Mouse (Mus musculus) liver, embryonic 14.5 days (tissue): ENCODE data around the gene Pdzk1ip1. TPM values are rescaled to one million over a fixed set of nuclear protein-coding genes. Genes with fewer than 3 reads are reported as not detected.

ENCODE experiments used
- ATAC-seq: fragments of 200-750 bp; cut with Nextera tagmentation; 2 replicates; pipeline ENCODE4 v1.8.0; 2017; ENCODE audit warnings: moderate number of reproducible peaks, mild to moderate bottlenecking, moderate library complexity; ENCODE audit not compliant: insufficient read depth
- DNase-seq, 3 experiments: peaks; one replicate each; pipeline ENCODE4 v3.0.0-alpha.2; 2012 to 2013; ENCODE audit warnings: low read depth in 3 of 3, low spot score in 3 of 3
- H3K27ac ChIP-seq: fragments of 300-500 bp; sonication (generic); 2 replicates; pipeline ENCODE4 v1.5.1; 2014; ENCODE audit warnings: moderate library complexity, mild to moderate bottlenecking, control low read depth, inconsistent platforms
- H3K27me3 ChIP-seq: fragments of 300-500 bp; sonication (generic); 2 replicates; pipeline ENCODE4 v1.6.1; 2014; ENCODE audit warnings: mild to moderate bottlenecking, low read length, moderate library complexity; ENCODE audit not compliant: control insufficient read depth, insufficient read depth
- H3K36me3 ChIP-seq: fragments of 300-500 bp; sonication (generic); replicated peaks from 2 replicates; pipeline ENCODE4 v1.6.1; 2014; ENCODE audit warnings: low read depth; ENCODE audit not compliant: control insufficient read depth, insufficient read depth
- H3K4me1 ChIP-seq, 2 experiments: fragments of 200-500 bp in 1 of 2; fragments of 300-500 bp in 1 of 2; sonication (generic) in 1 of 2; replicated peaks; 2 replicates each; pipeline ENCODE4 v1.6.1; 2012 to 2014; ENCODE audit warnings: antibody characterized with exemption in 1 of 2, inconsistent platforms in 1 of 2, low read length in 1 of 2; ENCODE audit not compliant: control insufficient read depth in 2 of 2, insufficient read depth in 2 of 2
- H3K4me2 ChIP-seq: fragments of 300-500 bp; sonication (generic); 2 replicates; pipeline ENCODE4 v1.6.1; 2014; ENCODE audit warnings: low read depth, mild to moderate bottlenecking, control low read depth, moderate library complexity
- H3K4me3 ChIP-seq, 2 experiments: fragments of 200-500 bp in 1 of 2; fragments of 300-500 bp in 1 of 2; sonication (generic) in 1 of 2; 2 replicates each; pipeline ENCODE4 v1.5.1; 2012 to 2014; ENCODE audit warnings: low read depth in 2 of 2, low read length in 2 of 2, mild to moderate bottlenecking in 2 of 2, control low read depth in 1 of 2, inconsistent platforms in 1 of 2, moderate library complexity in 1 of 2; ENCODE audit not compliant: insufficient read depth in 1 of 2
- H3K9ac ChIP-seq: fragments of 300-500 bp; sonication (generic); replicated peaks from 2 replicates; pipeline ENCODE4 v1.6.1; 2014; ENCODE audit warnings: mild to moderate bottlenecking, control low read depth, moderate library complexity
- H3K9me3 ChIP-seq: fragments of 300-500 bp; sonication (generic); 2 replicates; pipeline ENCODE4 v1.6.1; 2016; ENCODE audit warnings: low read length, mixed read lengths; ENCODE audit not compliant: control insufficient read depth
- CTCF ChIP-seq: IDR thresholded peaks from 2 replicates; pipeline ENCODE4 v1.5.1; 2016; ENCODE audit warnings: antibody characterized with exemption, low read depth, control low read depth
- EP300 ChIP-seq: IDR thresholded peaks from 2 replicates; pipeline ENCODE4 v1.6.1; 2016; ENCODE audit warnings: antibody characterized with exemption, low read depth
- WGBS: fragments of 180-500 bp; shearing (Covaris S2); extraction: QIAGEN DNeasy Blood & Tissue Kit; methylation state at CpG from one replicate; pipeline ENCODE4 v1.1.7; 2014; ENCODE audit not compliant: insufficient replicate concordance; 5-methylcytosine and 5-hydroxymethylcytosine counted together
- polyA plus RNA-seq, 2 experiments: library from polyadenylated mRNA; depleted of rRNA in 1 of 2; stranded (reverse) in 1 of 2; unstranded in 1 of 2; fragments of >200 nt; fragmentation: Nextera tagmentation in 1 of 2; extraction: Ambion mirVana in 1 of 2; gene quantifications; 2 replicates each; pipeline versions ENCODE4 v1.2.1 to v1.2.3; 2012 to 2014

Gene Pdzk1ip1
- polyA plus RNA-seq, 2 experiments: 24.4 to 24.5 TPM

DNA sequence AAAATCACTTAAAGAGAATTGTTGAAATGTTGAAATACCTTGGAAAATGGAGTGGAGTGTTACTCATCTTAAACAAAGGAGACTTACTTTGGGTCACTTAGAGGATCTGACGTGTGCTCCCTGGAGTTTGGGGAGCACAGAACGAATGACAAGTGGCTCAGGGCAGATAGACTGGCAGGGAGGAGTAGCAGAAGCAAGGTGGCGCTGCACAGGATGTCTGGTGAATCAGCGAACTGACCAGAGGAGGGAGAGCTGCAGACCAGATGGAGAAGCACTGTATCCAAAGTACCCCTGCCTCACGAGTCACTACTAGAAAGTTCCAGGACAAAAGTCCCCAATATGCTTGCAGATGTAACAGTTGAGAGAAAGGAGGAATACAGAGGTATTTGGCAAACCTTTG, 24.8 kb downstream of the Pdzk1ip1 start:
- no peaks in the 10 kb centered on the region for H3K27me3 ChIP-seq
- no peak overlapping the region for H3K4me2 ChIP-seq
- no peaks in the 10 kb centered on the region for H3K36me3 ChIP-seq
- DNase-seq (no peak), ATAC-seq (no peak)
- no peak for TF ChIP-seq EP300
- TF ChIP-seq CTCF: peak; percentile 56
- H3K9me3 ChIP-seq: no peaks in the 10 kb centered on the region
- H3K27ac ChIP-seq: no peak overlapping the region
- 12% methylated on average over 5 of the region's 5 CpGs for WGBS
- H3K9ac ChIP-seq: no peak overlapping the region
- no peak overlapping the region for H3K4me3 ChIP-seq
- no peaks in the 10 kb centered on the region for H3K4me1 ChIP-seq

DNA sequence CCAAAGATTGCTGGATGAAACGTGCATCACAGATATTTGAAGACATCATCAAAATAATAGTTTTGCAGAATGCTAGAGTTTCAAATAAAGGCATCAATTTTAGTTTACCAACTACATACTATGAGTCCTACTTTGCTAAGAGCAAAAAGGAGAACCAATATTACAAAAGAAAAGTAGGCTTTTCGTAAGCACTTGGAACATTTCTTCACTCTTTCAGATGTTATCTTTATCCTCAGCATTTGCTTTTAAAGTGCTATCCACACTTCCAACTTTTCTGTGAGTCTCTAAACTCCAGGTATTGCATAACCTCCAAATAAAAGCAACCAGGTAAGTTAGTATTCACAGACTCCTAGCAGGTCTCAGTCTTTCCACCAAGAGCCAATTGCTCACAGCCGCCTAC, 31.1 kb downstream of the Pdzk1ip1 start:
- Histone ChIP-seq H3K4me3 (no peak overlapping the region), H3K9me3 (no peaks in the 10 kb centered on the region), H3K27ac (no peak overlapping the region), H3K36me3 (no peaks in the 10 kb centered on the region), H3K4me2 (no peak overlapping the region), H3K27me3 (no peaks in the 10 kb centered on the region), H3K9ac (no peak overlapping the region), H3K4me1 (no peaks in the 10 kb centered on the region)
- no peak for TF ChIP-seq EP300
- no peak for TF ChIP-seq CTCF
- 59% methylated on average over 3 of the region's 3 CpGs for WGBS
- DNase-seq: no peak
- no peak for ATAC-seq

DNA sequence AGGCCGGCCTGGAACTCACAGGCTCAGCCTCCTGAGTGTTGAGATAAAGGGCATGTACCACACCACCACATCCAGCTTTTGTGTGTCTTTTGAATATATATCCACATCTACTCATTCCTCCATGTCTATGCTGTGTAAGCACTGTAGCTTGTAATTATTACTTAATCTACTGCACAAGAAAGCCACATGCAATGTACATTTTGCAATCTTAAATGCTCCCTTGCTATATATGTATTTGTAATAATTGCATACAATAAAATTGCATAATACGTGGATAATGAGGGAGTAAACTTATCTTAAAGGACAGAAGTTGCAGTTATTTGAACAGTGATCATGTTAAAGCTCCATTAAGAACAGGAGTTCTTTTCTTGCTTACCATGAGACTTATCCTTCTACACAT, 32.7 kb downstream of the Pdzk1ip1 start:
- DNase-seq (no peak), ATAC-seq (no peak)
- H3K27me3 ChIP-seq: no peaks in the 10 kb centered on the region
- H3K36me3 ChIP-seq: no peaks in the 10 kb centered on the region
- H3K4me3 ChIP-seq: no peak overlapping the region
- H3K27ac ChIP-seq: no peak overlapping the region
- no peaks in the 10 kb centered on the region for H3K4me1 ChIP-seq
- H3K4me2 ChIP-seq: no peak overlapping the region
- H3K9ac ChIP-seq: no peak overlapping the region
- no peaks in the 10 kb centered on the region for H3K9me3 ChIP-seq
- 51% methylated on average over 2 of the region's 2 CpGs for WGBS
- TF ChIP-seq CTCF (no peak), EP300 (no peak)

- DNase-seq: no peak
- H3K36me3 ChIP-seq: no peaks in the 10 kb centered on the region
- no peak overlapping the region for H3K4me3 ChIP-seq
- no peaks in the 10 kb centered on the region for H3K4me1 ChIP-seq
- no peak for TF ChIP-seq CTCF
- no peak for TF ChIP-seq EP300
- H3K27me3 ChIP-seq: no peaks in the 10 kb centered on the region
- H3K9ac ChIP-seq: no peak overlapping the region
- no peak for ATAC-seq
- no peak overlapping the region for H3K4me2 ChIP-seq
- no peak overlapping the region for H3K27ac ChIP-seq
- 48% methylated on average over 5 of the region's 5 CpGs for WGBS
- H3K9me3 ChIP-seq: no peaks in the 10 kb centered on the region
Measured at GRCm38 (mm10) chr4:115121608-115122007, 33.1 kb downstream of the Pdzk1ip1 start.

- Histone ChIP-seq H3K9me3 (no peaks in the 10 kb centered on the region), H3K36me3 (no peaks in the 10 kb centered on the region), H3K27ac (no peak overlapping the region), H3K4me2 (no peak overlapping the region), H3K9ac (no peak overlapping the region), H3K4me1 (no peaks in the 10 kb centered on the region), H3K27me3 (no peaks in the 10 kb centered on the region), H3K4me3 (no peak overlapping the region)
- WGBS: 19% methylated on average over 2 of the region's 2 CpGs
- TF ChIP-seq CTCF (no peak), EP300 (no peak)
- ATAC-seq: no peak
- no peak for DNase-seq
Measured at GRCm38 (mm10) chr4:115123507-115123906, 35.0 kb downstream of the Pdzk1ip1 start.
